Mouse (Mus musculus) regulatory T cell (primary cell): Measurements from ENCODE around the gene Fam13a.

Experiments used
- in situ Hi-C: fragments of 300-600 bp; cut with MboI, MseI; formaldehyde crosslinking; loops from one replicate; pipeline ENCODE4 v1.15.1; 2025; ENCODE audit warnings: high pct_unique_total_duplicates

The Fam13a gene

DNA sequence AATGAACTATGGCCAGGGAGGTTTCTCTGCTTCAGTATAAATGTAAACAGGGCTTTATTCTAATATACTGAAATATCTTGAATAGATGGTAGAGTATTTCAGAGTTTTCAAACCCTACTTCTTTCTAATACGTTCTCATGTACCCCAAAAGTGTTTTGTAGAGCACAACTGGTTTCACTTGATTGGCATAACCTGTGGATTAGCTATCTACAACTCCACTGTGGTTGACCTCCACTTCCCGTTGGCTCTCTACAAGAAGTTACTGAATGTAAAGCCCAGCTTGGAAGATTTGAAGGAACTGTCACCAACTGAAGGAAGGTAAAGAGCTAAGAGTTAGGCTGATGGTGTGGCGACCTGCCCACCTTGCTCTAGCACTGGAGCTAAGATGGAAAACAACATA, 134.4 kb downstream of the Fam13a start:
- in situ Hi-C loops = no loop called here

DNA sequence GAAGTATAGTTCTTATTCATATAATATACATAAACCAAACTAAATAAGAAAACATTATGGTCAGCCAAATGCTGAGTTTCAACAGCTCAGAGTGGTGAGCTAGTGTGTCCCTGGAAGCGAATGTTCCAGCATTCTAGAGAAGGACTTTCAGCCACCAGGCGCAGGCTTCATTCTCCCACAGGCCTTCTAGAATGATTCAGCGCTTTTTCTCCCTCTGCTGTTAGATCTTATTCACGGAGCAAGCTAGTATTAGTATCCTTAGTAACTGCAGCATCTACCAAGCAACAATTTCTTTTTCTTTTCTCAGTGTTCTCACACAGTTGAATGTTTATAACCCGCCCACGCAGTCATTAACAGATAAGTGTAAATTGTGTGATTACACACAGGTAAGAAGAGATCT, 142.1 kb downstream of the Fam13a start:
- in situ Hi-C loops = no loop called here
